Mouse (Mus musculus): ENCODE data around the gene Rybp.

Gene Rybp

DNA sequence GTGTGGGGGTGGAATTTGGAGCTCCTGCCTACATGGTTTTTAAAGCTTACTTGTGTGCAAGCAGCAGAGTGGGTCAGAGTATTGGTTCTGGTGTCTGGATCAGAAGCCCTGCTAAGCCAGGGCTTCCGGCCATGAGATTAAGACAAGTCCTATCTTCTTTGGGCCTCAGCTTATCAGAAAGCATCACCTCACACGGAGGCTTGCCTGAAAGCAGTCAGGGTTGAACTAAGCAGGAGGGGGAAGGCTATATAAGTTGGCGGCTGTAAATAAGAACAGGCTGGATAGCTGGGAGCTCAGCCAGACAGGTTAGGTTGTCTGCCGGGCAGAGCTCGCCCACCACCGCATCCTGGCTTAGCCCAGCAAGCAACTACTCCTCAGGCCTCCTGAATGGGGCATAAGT lies 99.5 kb downstream of the Rybp start:
- DNase-seq = no peak

DNA sequence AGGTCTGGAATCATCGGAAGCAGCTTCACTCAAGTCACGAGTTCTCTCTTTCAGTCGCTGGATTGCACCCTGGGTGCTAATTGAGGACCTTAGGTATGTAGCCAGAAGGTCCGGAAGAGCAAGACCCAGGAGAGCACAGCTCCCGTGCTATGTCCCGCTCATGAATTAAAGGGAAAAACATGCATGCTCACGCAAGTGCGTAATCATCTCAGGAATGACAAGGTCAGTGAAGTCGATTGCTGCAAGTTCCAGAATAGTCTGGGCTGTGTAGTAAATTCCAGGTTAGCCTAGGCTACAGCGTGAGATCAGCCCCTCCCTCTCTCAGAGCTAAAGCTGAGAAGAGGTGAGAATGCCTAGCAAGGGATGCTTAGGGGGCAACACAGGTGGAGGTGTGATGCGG lies 100.5 kb downstream of the Rybp start:
- no peak for DNase-seq

GRCm38 (mm10) chr6:100185524-100185923 lies 101.8 kb downstream of the Rybp start:
- DNase-seq = no peak

- peak in 1 of 2 experiments; percentile 11 for DNase-seq
Measured at GRCm38 (mm10) chr6:100183344-100183743, 103.9 kb downstream of the Rybp start.

- DNase-seq = peak; percentile 36 to 55
Measured at GRCm38 (mm10) chr6:100180883-100181262, 106.4 kb downstream of the Rybp start.

DNA sequence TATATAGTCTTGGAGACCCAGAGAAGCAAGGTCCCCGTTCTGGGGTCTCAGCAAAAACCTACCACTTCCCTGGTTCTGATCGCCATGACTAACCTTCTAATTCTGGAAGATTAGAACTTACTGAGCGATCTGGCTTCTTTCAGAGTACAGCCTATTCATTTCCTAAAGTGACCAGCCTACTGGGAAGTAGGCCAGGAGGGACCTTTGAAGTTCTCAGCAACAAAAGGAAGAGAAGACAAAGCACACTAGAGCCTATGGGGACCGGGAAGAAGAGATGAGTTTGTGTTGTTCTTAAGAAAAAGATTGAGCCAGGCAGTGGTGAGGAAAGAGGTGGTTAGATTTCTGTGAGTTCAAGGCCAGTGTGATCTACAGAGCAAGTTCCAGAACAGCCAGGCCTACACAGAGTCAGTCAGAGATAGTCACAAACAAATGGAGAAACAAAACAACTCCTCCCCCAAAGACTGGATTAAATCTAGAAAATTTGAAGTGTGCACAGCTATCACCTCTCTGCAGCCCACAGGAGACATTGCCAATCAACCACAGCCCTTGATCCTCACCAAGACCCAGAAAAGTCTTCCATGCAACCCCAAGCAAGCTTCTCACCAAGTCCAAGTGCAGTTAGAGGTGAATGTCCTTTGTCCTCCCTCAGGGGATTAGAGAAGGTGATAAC lies 106.9 kb downstream of the Rybp start:
- DNase-seq = no peak

DNA sequence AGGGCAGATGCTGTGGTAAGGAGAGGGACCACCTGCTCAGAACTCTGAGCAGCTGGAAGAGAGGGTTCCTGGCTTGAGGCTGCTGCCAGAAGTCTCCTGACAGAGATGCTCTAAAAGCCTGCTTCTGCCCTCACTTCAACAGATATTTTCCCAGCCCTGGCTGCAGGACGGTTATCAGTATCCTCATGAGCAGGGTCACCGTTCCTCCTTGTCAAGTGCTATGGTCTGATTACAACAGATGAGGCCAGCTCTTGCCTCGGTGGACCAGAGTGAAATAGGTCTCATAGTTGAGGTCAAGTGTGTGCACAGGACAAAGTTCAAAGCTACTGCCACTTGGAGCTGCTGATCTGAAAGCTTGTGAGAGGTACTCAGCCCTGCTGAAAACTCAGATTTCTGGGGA lies 108.5 kb downstream of the Rybp start:
- no peak for DNase-seq
